Mouse (Mus musculus) stomach, embryonic 16.5 days (tissue): ENCODE results near the gene Psmd3. TPM values are rescaled to one million over a fixed set of nuclear protein-coding genes. Genes with fewer than 3 reads are reported as not detected.
"Not testable (repeated sequence)": the region's sequence is repeated elsewhere in the genome, so short reads cannot be mapped to it uniquely, and the experiment has no call there.

Experiments used
- ATAC-seq: fragments of 200-750 bp; cut with Nextera tagmentation; 2 replicates; pipeline ENCODE4 v1.8.0; 2017; ENCODE audit warnings: moderate number of reproducible peaks, moderate TSS enrichment; ENCODE audit not compliant: insufficient read depth, low FRiP score
- H3K27ac ChIP-seq: fragments of 300-500 bp; sonication (generic); 2 replicates; pipeline ENCODE4 v1.5.1; 2014; ENCODE audit warnings: low read length
- H3K27me3 ChIP-seq: fragments of 300-500 bp; sonication (generic); 2 replicates; pipeline ENCODE4 v1.6.1; 2014; ENCODE audit warnings: low read length, control low read depth, mixed read lengths; ENCODE audit not compliant: control insufficient read depth, insufficient read depth
- H3K36me3 ChIP-seq: fragments of 300-500 bp; sonication (generic); 2 replicates; pipeline ENCODE4 v1.6.1; 2014; ENCODE audit warnings: low read length; ENCODE audit not compliant: control insufficient read depth, insufficient read depth
- H3K4me1 ChIP-seq: fragments of 300-500 bp; sonication (generic); 2 replicates; pipeline ENCODE4 v1.6.1; 2014; ENCODE audit warnings: low read length, control low read depth, mixed read lengths; ENCODE audit not compliant: control insufficient read depth, insufficient read depth
- H3K4me2 ChIP-seq: fragments of 300-500 bp; sonication (generic); 2 replicates; pipeline ENCODE4 v1.6.1; 2014; ENCODE audit warnings: low read depth, low read length, mixed read lengths
- H3K4me3 ChIP-seq: fragments of 300-500 bp; sonication (generic); replicated peaks from 2 replicates; pipeline ENCODE4 v1.5.1; 2014; ENCODE audit warnings: mild to moderate bottlenecking, low read length
- H3K9ac ChIP-seq: fragments of 300-500 bp; sonication (generic); 2 replicates; pipeline ENCODE4 v1.6.1; 2014; ENCODE audit warnings: low read length
- H3K9me3 ChIP-seq: fragments of 300-500 bp; sonication (generic); replicated peaks from 2 replicates; pipeline ENCODE4 v1.6.1; 2016; ENCODE audit warnings: low read length, control low read depth; ENCODE audit not compliant: control insufficient read depth
- WGBS: fragments of 180-500 bp; shearing (Covaris S2); extraction: QIAGEN DNeasy Blood & Tissue Kit; methylation state at CpG from one replicate; pipeline ENCODE4 v1.1.7; 2014; 5-methylcytosine and 5-hydroxymethylcytosine counted together
- polyA plus RNA-seq: library from polyadenylated mRNA; unstranded; fragments of >200 nt; fragmentation: Nextera tagmentation; extraction: Ambion mirVana; gene quantifications from 2 replicates; pipeline ENCODE4 v1.2.1, GENCODE M21; 2015

Psmd3 gene
- 147 and 157 TPM in 2 replicates for polyA plus RNA-seq

GRCm38 (mm10) chr11:98681786-98682745 lies at the start of gene Psmd3:
Gene Psmd3, plus strand, starts transcription at chr11:98682554.
- H3K4me1 ChIP-seq = peaks cover 12% of the 10 kb centered on the region
- peak; percentile 95 for ATAC-seq
- 4% methylated on average over 45 of the region's 45 CpGs for WGBS

GRCm38 (mm10) chr11:98635312-98635970 lies 46.9 kb upstream of the Psmd3 start:
- H3K4me3 ChIP-seq, H3K27me3 ChIP-seq, ATAC-seq, H3K9me3 ChIP-seq, H3K27ac ChIP-seq, H3K4me1 ChIP-seq, H3K36me3 ChIP-seq, H3K9ac ChIP-seq, H3K4me2 ChIP-seq: not testable (repeated sequence)
- 28% methylated on average over 10 of the region's 10 CpGs for WGBS

More at GRCm38 (mm10) chr11:98681786-98682745, at the start of gene Psmd3:
- H3K9me3 ChIP-seq = no peaks in the 10 kb centered on the region
- H3K27me3 ChIP-seq = no peaks in the 10 kb centered on the region
- H3K27ac ChIP-seq = peak within 1 kb of the TSS; percentile 85
- H3K4me2 ChIP-seq = peak within 1 kb of the TSS; percentile 86
- H3K36me3 ChIP-seq = peaks cover 7% of the 10 kb centered on the region; the same call in 1 of the 2 replicates
- peak within 1 kb of the TSS; percentile 97 for H3K9ac ChIP-seq
- peak within 1 kb of the TSS; percentile 96 for H3K4me3 ChIP-seq

- Histone ChIP-seq H3K9me3 (no peaks in the 10 kb centered on the region), H3K4me3 (no peak overlapping the region), H3K4me1 (no peaks in the 10 kb centered on the region), H3K9ac (no peak overlapping the region), H3K4me2 (no peak overlapping the region), H3K27ac (no peak overlapping the region), H3K27me3 (no peaks in the 10 kb centered on the region), H3K36me3 (no peaks in the 10 kb centered on the region)
- ATAC-seq = no peak
- 60% methylated on average over 1 of the region's 1 CpGs for WGBS
Measured at GRCm38 (mm10) chr11:98637501-98637900, 44.9 kb upstream of the Psmd3 start.

GRCm38 (mm10) chr11:98640091-98640490 lies 42.3 kb upstream of the Psmd3 start:
- no peaks in the 10 kb centered on the region for H3K36me3 ChIP-seq
- no peaks in the 10 kb centered on the region for H3K4me1 ChIP-seq
- no peaks in the 10 kb centered on the region for H3K27me3 ChIP-seq
- no peak for ATAC-seq
- 53% methylated on average over 5 of the region's 5 CpGs for WGBS
- no peak overlapping the region for H3K4me2 ChIP-seq
- H3K9me3 ChIP-seq = no peaks in the 10 kb centered on the region; the same call in 1 of the 2 replicates
- H3K4me3 ChIP-seq = no peak overlapping the region
- no peak overlapping the region for H3K9ac ChIP-seq
- H3K27ac ChIP-seq = no peak overlapping the region

- Histone ChIP-seq H3K4me3 (no peak overlapping the region), H3K27ac (no peak overlapping the region), H3K36me3 (no peaks in the 10 kb centered on the region), H3K4me1 (no peaks in the 10 kb centered on the region), H3K9me3 (no peaks in the 10 kb centered on the region; the same call in 1 of the 2 replicates), H3K4me2 (no peak overlapping the region), H3K9ac (no peak overlapping the region), H3K27me3 (no peaks in the 10 kb centered on the region)
- no peak for ATAC-seq
- WGBS = 74% methylated on average over 3 of the region's 3 CpGs
Measured at GRCm38 (mm10) chr11:98644757-98645156, 37.6 kb upstream of the Psmd3 start.

- no peaks in the 10 kb centered on the region for H3K27me3 ChIP-seq
- H3K4me2 ChIP-seq = no peak overlapping the region
- 70% methylated on average over 2 of the region's 2 CpGs for WGBS
- H3K9ac ChIP-seq = no peak overlapping the region
- H3K4me1 ChIP-seq = no peaks in the 10 kb centered on the region
- H3K36me3 ChIP-seq = no peaks in the 10 kb centered on the region
- no peak overlapping the region for H3K27ac ChIP-seq
- no peaks in the 10 kb centered on the region; the same call in 1 of the 2 replicates for H3K9me3 ChIP-seq
- no peak overlapping the region for H3K4me3 ChIP-seq
- ATAC-seq = no peak
Measured at GRCm38 (mm10) chr11:98645946-98646345, 36.4 kb upstream of the Psmd3 start.

- 51% methylated on average over 2 of the region's 2 CpGs for WGBS
- Histone ChIP-seq H3K27ac (no peak within 1 kb of the TSS), H3K4me3 (no peak within 1 kb of the TSS), H3K4me1 (no peaks in the 10 kb centered on the region), H3K9ac (no peak within 1 kb of the TSS), H3K27me3 (no peaks in the 10 kb centered on the region), H3K4me2 (no peak within 1 kb of the TSS), H3K9me3 (no peaks in the 10 kb centered on the region; the same call in 1 of the 2 replicates), H3K36me3 (no peaks in the 10 kb centered on the region)
- ATAC-seq = no peak
Measured at GRCm38 (mm10) chr11:98646459-98646858, 35.9 kb upstream of the Psmd3 start, which contains the start of gene Gsdma2. Gene Gsdma2, plus strand, starts transcription at chr11:98646759.

GRCm38 (mm10) chr11:98655076-98655475 lies 27.3 kb upstream of the Psmd3 start:
- H3K4me3 ChIP-seq, H3K4me2 ChIP-seq, H3K27ac ChIP-seq, H3K9me3 ChIP-seq, H3K4me1 ChIP-seq, H3K36me3 ChIP-seq, H3K27me3 ChIP-seq, H3K9ac ChIP-seq: not testable (repeated sequence)
- WGBS = 15% methylated on average over 7 of the region's 7 CpGs
- peak; percentile 56 for ATAC-seq

- Histone ChIP-seq H3K4me3 (no peak overlapping the region), H3K36me3 (no peaks in the 10 kb centered on the region), H3K4me1 (no peaks in the 10 kb centered on the region), H3K27me3 (no peaks in the 10 kb centered on the region), H3K4me2 (no peak overlapping the region), H3K27ac (no peak overlapping the region), H3K9ac (no peak overlapping the region; the same call in 1 of the 2 replicates), H3K9me3 (no peaks in the 10 kb centered on the region)
- WGBS = 10% methylated on average over 6 of the region's 6 CpGs
- peak; percentile 50; the same call in 1 of the 2 replicates for ATAC-seq
Measured at GRCm38 (mm10) chr11:98660517-98660916, 21.8 kb upstream of the Psmd3 start.
